10 mouse cellular contexts compared by ENCODE assay signal in the genomic region with DNA sequence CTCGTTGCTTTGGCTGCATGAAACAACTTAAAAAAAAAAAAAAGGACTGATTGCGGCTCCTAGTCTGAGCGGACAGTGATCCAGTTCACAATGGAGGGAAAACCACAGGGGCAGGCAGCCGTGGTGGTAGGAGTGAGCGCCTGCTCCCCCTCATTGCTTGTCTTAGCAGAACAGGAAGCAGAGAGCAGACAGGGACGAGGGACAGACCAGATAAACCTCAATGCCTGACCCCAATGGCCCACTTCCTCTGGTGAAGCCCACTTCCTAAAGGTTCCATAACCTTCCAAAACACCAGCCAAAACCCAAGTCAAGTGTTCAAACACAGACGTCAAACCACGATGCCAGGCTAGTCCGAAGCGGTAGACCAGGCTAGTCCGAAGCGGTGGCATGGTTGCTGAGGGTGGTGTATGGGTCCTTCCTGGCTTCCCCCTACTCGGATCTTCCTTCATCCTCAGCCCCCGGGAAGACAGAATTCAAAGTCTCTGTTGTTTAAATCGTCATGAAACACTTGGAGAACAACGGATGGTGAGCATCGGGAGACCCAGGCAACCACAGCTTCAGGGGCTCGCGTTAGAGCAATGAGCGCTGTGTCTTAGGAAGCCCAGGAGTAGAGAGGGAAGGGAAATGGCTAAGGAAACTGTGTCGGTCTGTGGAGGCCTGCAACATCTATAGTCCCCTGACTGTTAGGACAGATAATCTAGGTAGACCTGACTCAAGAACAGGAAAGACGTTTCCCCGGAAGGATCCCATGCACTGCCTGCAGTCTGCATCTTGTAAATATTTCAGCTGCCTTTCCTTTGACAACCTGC. TPM values are rescaled to one million over a fixed set of nuclear protein-coding genes. Genes with fewer than 3 reads are reported as not detected.
DNase-seq lines count a peak whose midpoint lies in the region; ATAC-seq lines count a peak whose summit lies in the region.
"Had no signal": no experiment of that assay in that cellular context is flagged by ENCODE, and none has a peak within 500 bp of the region (broad histone marks: within the 10 kb centered on the region; RNA-seq: fewer than 3 reads in every experiment).

No protein-coding gene starts in this region.

- H3K36me3 ChIP-seq in heart, embryonic 10.5 days, result no peaks in the 10 kb centered on the region
- H3K36me3 ChIP-seq in forebrain, embryonic 15.5 days, result no peaks in the 10 kb centered on the region
- H3K36me3 ChIP-seq: embryonic facial prominence, embryonic 15.5 days had no signal

- no peak for DNase-seq in heart, embryonic 10.5 days (ENCODE audit: low spot score)
- DNase-seq in heart, adult 9 months (ENCODE audit: low spot score in 2 of 2), result no peak
- DNase-seq in CD4-positive helper T cell, adult 2 months (ENCODE audit: low read depth, low spot score), result peak; percentile 27
- no peak for DNase-seq in frontal cortex, postnatal 36 days (ENCODE audit: low spot score in 2 of 2)
- DNase-seq in urinary bladder, postnatal 25 days (ENCODE audit: low spot score), result no peak
- DNase-seq: gastrocnemius, postnatal 10 days had no signal

- no peaks in the 10 kb centered on the region for H3K27me3 ChIP-seq in heart, embryonic 10.5 days (ENCODE audit: insufficient read depth, poor library complexity, severe bottlenecking)
- no peaks in the 10 kb centered on the region for H3K27me3 ChIP-seq in forebrain, embryonic 15.5 days
- H3K27me3 ChIP-seq: embryonic facial prominence, embryonic 15.5 days had no signal

- WGBS in heart, embryonic 10.5 days, result 67% methylated on average over 23 of the region's 23 CpGs
- 83% methylated on average over 23 of the region's 23 CpGs for WGBS in forebrain, embryonic 15.5 days

- H3K4me1 ChIP-seq in heart, embryonic 10.5 days, result peaks cover 16% of the 10 kb centered on the region
- H3K4me1 ChIP-seq in forebrain, embryonic 15.5 days, result peaks cover 5% of the 10 kb centered on the region

- peak overlapping the region; percentile 84; the same call in 1 of the 2 replicates for H3K27ac ChIP-seq in heart, embryonic 10.5 days
- H3K27ac ChIP-seq in forebrain, embryonic 15.5 days (replicated peaks), result no peak overlapping the region

- H3K4me2 ChIP-seq in forebrain, embryonic 15.5 days (replicated peaks), result no peak overlapping the region
- H3K4me2 ChIP-seq: embryonic facial prominence, embryonic 15.5 days had no signal

- H3K9ac ChIP-seq in forebrain, embryonic 15.5 days (replicated peaks), result no peak overlapping the region
- H3K9ac ChIP-seq: embryonic facial prominence, embryonic 15.5 days had no signal

- peak; percentile 49 for ATAC-seq in inflammation-experienced regulatory T-cells, adult 6 months
- ATAC-seq in monocyte, adult 5-6 weeks (replicated peaks; ENCODE audit: insufficient number of reproducible peaks, low FRiP score, low TSS enrichment, poor library complexity, severe bottlenecking), result 0 out of 2 replicates have a peak, but pooled peaks have one; percentile 36
- no peak for ATAC-seq in forebrain, embryonic 15.5 days (replicated peaks)

- no peak overlapping the region for H3K4me3 ChIP-seq in heart, embryonic 10.5 days
- no peak overlapping the region for H3K4me3 ChIP-seq in forebrain, embryonic 15.5 days
- H3K4me3 ChIP-seq: embryonic facial prominence, embryonic 15.5 days had no signal

- no peaks in the 10 kb centered on the region for H3K9me3 ChIP-seq in heart, embryonic 10.5 days
- no peaks in the 10 kb centered on the region for H3K9me3 ChIP-seq in forebrain, embryonic 15.5 days
- H3K9me3 ChIP-seq: embryonic facial prominence, embryonic 15.5 days had no signal

RNA-seq across cellular contexts. Expression of a gene that starts 37.8 kb away (rescaled TPM):
- 105 and 111 TPM in 2 replicates for polyA plus RNA-seq in heart, embryonic 10.5 days (2016; fragmentation: Nextera tagmentation; extraction: Ambion mirVana)
- 1,000 to 10,000 TPM; 2,255 to 2,929 (median 2,357) TPM for polyA plus RNA-seq in inflammation-experienced regulatory T-cells, adult 6 months (2017; shearing (Covaris generic))
- 977 to 1,211 TPM (median 1,012 TPM) in 3 replicates for total RNA-seq in monocyte, adult 5-6 weeks (2017)
- 16.8 and 17.1 TPM in 2 replicates for polyA plus RNA-seq in forebrain, embryonic 15.5 days (2015; fragmentation: Nextera tagmentation; extraction: Ambion mirVana)

RNA-seq across cellular contexts. Expression of a gene that starts 55.8 kb away (rescaled TPM):
- polyA plus RNA-seq in heart, embryonic 10.5 days (2016; fragmentation: Nextera tagmentation; extraction: Ambion mirVana), result not detected in 2 replicates
- not detected for polyA plus RNA-seq in inflammation-experienced regulatory T-cells, adult 6 months (2017; shearing (Covaris generic))
- total RNA-seq in monocyte, adult 5-6 weeks (2017), result 0.10 TPM in 1 of 3 replicates, not detected in the others
- polyA plus RNA-seq in forebrain, embryonic 15.5 days (2015; fragmentation: Nextera tagmentation; extraction: Ambion mirVana), result not detected in 2 replicates
- total RNA-seq: gastrocnemius, postnatal 10 days had no signal
- polyA plus RNA-seq: embryonic facial prominence, embryonic 15.5 days had no signal

RNA-seq across cellular contexts. Expression of a gene that starts 57.5 kb away (rescaled TPM):
- polyA plus RNA-seq in heart, embryonic 10.5 days (2016; fragmentation: Nextera tagmentation; extraction: Ambion mirVana), result 0.55 and 0.73 TPM in 2 replicates
- polyA plus RNA-seq in inflammation-experienced regulatory T-cells, adult 6 months (2017; shearing (Covaris generic)), result 1 to 10 TPM; 1.1 to 2.1 (median 1.1) TPM
- total RNA-seq in monocyte, adult 5-6 weeks (2017), result 3.7 to 8.5 TPM (median 5.7 TPM) in 3 replicates
- polyA plus RNA-seq in forebrain, embryonic 15.5 days (2015; fragmentation: Nextera tagmentation; extraction: Ambion mirVana), result 0.18 and 0.66 TPM in 2 replicates

Comparison
In these comparisons a context has a peak if more than half of its experiments do, and no peak if none do; other contexts are left out.
1. RNA of a gene that starts 37.8 kb away (polyA plus RNA-seq): 2,255 to 2,929 TPM in inflammation-experienced regulatory T-cells, adult 6 months; 105 to 111 TPM in heart, embryonic 10.5 days and 16.8 to 17.1 TPM in forebrain, embryonic 15.5 days; every median in the first group is over 10 times any median in the second.